Mouse (Mus musculus) embryonic fibroblast, embryonic 13.5 days (primary cell): ENCODE results near the gene Fam120a.

Experiments
- CTCF ChIP-seq: IDR thresholded peaks from 2 replicates; pipeline ENCODE4 v1.5.1; 2011; ENCODE audit warnings: mild to moderate bottlenecking, control low read depth, low read length, moderate library complexity, borderline replicate concordance; ENCODE audit not compliant: insufficient read depth
- POLR2A ChIP-seq: IDR thresholded peaks from 2 replicates; pipeline ENCODE4 v1.6.1; 2011; ENCODE audit warnings: low read depth, mild to moderate bottlenecking, control low read depth, low read length, moderate library complexity

DNA sequence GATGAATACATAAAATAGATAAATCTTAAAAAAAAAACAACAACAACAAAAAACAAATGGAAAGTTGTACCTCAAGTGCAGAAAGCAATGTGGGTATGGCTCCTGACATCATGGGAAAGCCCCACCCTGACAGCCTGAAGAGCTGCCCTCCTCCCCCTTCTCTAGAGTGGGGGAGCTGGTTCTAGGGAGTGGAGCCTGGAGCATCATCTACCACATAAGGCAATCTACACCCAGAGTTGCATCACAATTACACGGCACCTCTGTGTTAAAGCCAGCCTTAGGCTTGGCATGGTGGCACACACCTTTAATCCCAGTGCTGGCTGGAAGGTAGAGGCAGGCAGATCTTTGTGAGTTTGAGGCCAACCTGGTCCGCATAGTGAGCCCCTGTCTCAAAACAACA, 6.9 kb upstream of the Fam120a start:
- TF ChIP-seq POLR2A: no peak
- TF ChIP-seq CTCF: no peak
